Mouse (Mus musculus): ENCODE data around the gene Snrpa. TPM values are rescaled to one million over a fixed set of nuclear protein-coding genes. Genes with fewer than 3 reads are reported as not detected.

The Snrpa gene
- total and polyA plus RNA-seq, 2 experiments from 2014 or later = 60.5 to 79.4 TPM

DNA sequence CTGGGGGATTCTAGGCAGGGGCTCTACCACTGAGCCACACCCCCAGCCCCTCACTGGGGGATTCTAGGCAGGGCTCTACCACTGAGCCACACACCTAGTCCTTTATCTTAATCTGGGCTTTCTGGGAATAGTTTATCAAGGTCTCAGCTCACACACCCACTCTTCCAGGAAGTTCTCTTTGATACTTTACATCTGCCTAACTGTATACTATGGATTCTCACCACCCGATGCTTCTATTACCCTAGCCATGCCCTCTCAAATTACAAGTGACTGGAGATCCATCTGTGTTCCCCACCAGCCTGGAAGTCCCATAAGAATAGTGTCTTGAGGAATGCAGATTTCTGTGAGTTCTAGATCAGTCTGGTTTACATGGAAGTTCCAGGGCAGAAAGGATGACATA is 26.5 kb upstream of the Snrpa start:
- no peaks in the 10 kb centered on the region for H3K27me3 ChIP-seq (ENCODE audit: control insufficient read depth, insufficient read depth, low read length)
- peaks cover 13% of the 10 kb centered on the region for H3K4me1 ChIP-seq (ENCODE audit: control insufficient read depth, insufficient read depth)
- H3K27ac ChIP-seq (ENCODE audit: low read depth) = no peak overlapping the region
- H3K9ac ChIP-seq (replicated peaks; ENCODE audit: low read depth, low read length) = no peak overlapping the region
- WGBS = 68% methylated on average over 1 of the region's 1 CpGs
- ATAC-seq (ENCODE audit: insufficient read depth, low read depth) (no peak), DNase-seq (ENCODE audit: low spot score) (no peak)
- no peak overlapping the region for H3K4me3 ChIP-seq (ENCODE audit: low read depth, low read length)
- H3K4me2 ChIP-seq (ENCODE audit: low read depth, low read length) = no peak overlapping the region
- TF ChIP-seq CTCF (IDR thresholded peaks at IDR 0.05; ENCODE audit: low read depth) (no peak), EP300 (IDR thresholded peaks at IDR 0.05; ENCODE audit: low read depth) (no peak)
- no peaks in the 10 kb centered on the region for H3K9me3 ChIP-seq (replicated peaks; ENCODE audit: control insufficient read depth, low read length)
- peaks cover 14% of the 10 kb centered on the region for H3K36me3 ChIP-seq (replicated peaks; ENCODE audit: control insufficient read depth, insufficient read depth, low read length)

DNA sequence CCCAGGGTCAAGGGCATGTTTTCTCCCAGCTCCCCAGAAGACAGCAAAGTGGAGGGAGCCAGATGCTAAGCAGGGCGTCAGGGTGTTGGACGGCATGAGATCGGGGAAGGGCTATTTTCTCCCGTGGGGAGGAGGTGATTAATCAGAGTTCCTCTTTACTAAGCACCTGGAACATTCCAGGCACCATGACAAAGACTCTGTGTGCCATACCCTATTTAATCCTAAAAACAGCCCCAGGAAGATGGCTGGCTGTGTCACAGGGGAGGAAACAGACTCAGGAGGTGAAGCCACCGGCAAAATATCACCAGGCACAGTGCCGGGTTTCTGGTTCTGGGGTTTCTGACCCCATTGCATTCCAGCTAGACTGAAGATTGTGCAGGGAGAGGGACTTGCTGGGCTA is 25.9 kb upstream of the Snrpa start:
- Histone ChIP-seq H3K9ac (replicated peaks; ENCODE audit: low read depth, low read length) (no peak overlapping the region), H3K27ac (ENCODE audit: low read depth) (no peak overlapping the region), H3K9me3 (replicated peaks; ENCODE audit: control insufficient read depth, low read length) (no peaks in the 10 kb centered on the region), H3K4me1 (ENCODE audit: control insufficient read depth, insufficient read depth) (peaks cover 7% of the 10 kb centered on the region), H3K4me3 (ENCODE audit: low read depth, low read length) (no peak overlapping the region), H3K27me3 (ENCODE audit: control insufficient read depth, insufficient read depth, low read length) (no peaks in the 10 kb centered on the region), H3K4me2 (ENCODE audit: low read depth, low read length) (no peak overlapping the region), H3K36me3 (replicated peaks; ENCODE audit: control insufficient read depth, insufficient read depth, low read length) (peaks cover 19% of the 10 kb centered on the region)
- DNase-seq (ENCODE audit: low spot score) (no peak), ATAC-seq (ENCODE audit: insufficient read depth, low read depth) (no peak)
- 58% methylated on average over 6 of the region's 6 CpGs for WGBS
- TF ChIP-seq CTCF (IDR thresholded peaks at IDR 0.05; ENCODE audit: low read depth) (no peak), EP300 (IDR thresholded peaks at IDR 0.05; ENCODE audit: low read depth) (no peak)

DNA sequence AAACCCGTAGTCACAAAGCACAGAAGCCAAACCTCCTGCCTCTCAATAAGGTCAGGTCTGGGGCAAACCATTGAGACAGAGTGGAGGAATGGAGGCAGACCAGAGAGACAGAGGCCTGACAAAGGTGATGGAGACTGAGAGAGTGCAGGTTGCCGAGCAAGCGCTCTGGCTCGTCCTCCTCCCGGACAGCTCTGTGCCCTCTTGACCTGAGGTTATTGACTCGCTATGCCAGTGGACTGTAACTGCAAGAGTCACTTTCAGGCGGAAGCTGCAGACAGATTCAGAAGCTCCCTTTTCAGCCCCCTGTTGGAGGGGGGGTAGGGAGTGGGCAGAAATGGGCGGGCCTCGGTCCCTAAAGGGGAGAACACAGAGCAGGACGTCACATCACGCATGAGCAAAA is 23.9 kb upstream of the Snrpa start:
- ATAC-seq (ENCODE audit: insufficient read depth, low read depth) (no peak), DNase-seq (ENCODE audit: low spot score) (no peak)
- Histone ChIP-seq H3K4me3 (ENCODE audit: low read depth, low read length) (no peak overlapping the region), H3K36me3 (replicated peaks; ENCODE audit: control insufficient read depth, insufficient read depth, low read length) (peaks cover 36% of the 10 kb centered on the region), H3K27me3 (ENCODE audit: control insufficient read depth, insufficient read depth, low read length) (no peaks in the 10 kb centered on the region), H3K27ac (ENCODE audit: low read depth) (no peak overlapping the region), H3K4me2 (ENCODE audit: low read depth, low read length) (no peak overlapping the region), H3K9me3 (replicated peaks; ENCODE audit: control insufficient read depth, low read length) (no peaks in the 10 kb centered on the region), H3K9ac (replicated peaks; ENCODE audit: low read depth, low read length) (no peak overlapping the region), H3K4me1 (ENCODE audit: control insufficient read depth, insufficient read depth) (no peaks in the 10 kb centered on the region)
- WGBS = 89% methylated on average over 11 of the region's 11 CpGs
- TF ChIP-seq CTCF (IDR thresholded peaks at IDR 0.05; ENCODE audit: low read depth) = no peak
- TF ChIP-seq EP300 (IDR thresholded peaks at IDR 0.05; ENCODE audit: low read depth) = no peak

DNA sequence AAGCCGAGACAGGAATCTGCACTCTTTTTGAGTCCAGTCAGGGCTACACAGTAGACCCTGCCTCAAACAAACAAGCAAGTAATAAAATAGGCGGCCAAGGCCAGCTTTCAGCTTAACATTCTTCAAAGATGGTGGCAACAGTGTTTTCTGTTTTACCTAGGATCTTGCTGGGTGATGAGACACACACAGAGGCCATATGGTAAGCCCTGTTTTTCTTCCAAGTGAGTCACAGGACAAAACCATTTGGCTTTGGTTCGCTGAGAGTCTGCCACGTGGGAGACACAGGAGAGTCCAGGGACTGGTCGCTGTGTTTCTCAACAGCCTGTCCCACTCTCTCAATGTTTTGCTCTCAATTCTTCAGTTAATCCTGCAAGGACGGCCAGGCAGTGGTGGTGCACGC is 22.5 kb upstream of the Snrpa start:
- no peak for DNase-seq (ENCODE audit: low spot score)
- 80% methylated on average over 7 of the region's 7 CpGs for WGBS
- Histone ChIP-seq H3K36me3 (replicated peaks; ENCODE audit: control insufficient read depth, insufficient read depth, low read length) (peaks cover 45% of the 10 kb centered on the region), H3K4me1 (ENCODE audit: control insufficient read depth, insufficient read depth) (no peaks in the 10 kb centered on the region), H3K27ac (ENCODE audit: low read depth) (no peak overlapping the region), H3K9ac (replicated peaks; ENCODE audit: low read depth, low read length) (no peak overlapping the region), H3K27me3 (ENCODE audit: control insufficient read depth, insufficient read depth, low read length) (no peaks in the 10 kb centered on the region), H3K4me2 (ENCODE audit: low read depth, low read length) (no peak overlapping the region), H3K9me3 (replicated peaks; ENCODE audit: control insufficient read depth, low read length) (no peaks in the 10 kb centered on the region), H3K4me3 (ENCODE audit: low read depth, low read length) (no peak overlapping the region)
- no peak for ATAC-seq (ENCODE audit: insufficient read depth, low read depth)
- no peak for TF ChIP-seq EP300 (IDR thresholded peaks at IDR 0.05; ENCODE audit: low read depth)
- no peak for TF ChIP-seq CTCF (IDR thresholded peaks at IDR 0.05; ENCODE audit: low read depth)

DNA sequence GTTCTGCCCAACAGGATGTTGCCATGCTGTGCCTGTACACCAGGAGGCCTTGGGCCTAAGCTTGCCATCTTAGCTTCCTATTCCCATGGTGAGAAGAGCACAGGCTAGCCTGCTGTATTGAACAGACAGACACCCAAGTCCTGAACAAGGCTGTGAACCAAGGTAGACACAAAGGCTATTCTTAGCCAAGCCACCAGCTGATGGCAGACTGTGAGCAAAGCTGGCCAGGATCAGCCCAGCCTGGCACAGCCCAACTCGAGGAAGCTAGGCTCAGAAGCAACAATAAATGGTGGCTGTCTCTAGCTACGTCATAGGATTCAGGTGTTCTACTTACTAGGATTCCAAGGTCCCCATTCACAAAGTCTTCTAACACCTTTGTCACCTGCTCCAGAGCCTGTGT is 16.6 kb upstream of the Snrpa start:
- no peak for TF ChIP-seq EP300 (IDR thresholded peaks at IDR 0.05; ENCODE audit: low read depth)
- no peak for TF ChIP-seq CTCF (IDR thresholded peaks at IDR 0.05; ENCODE audit: low read depth)
- Histone ChIP-seq H3K4me3 (ENCODE audit: low read depth, low read length) (no peak overlapping the region), H3K9me3 (replicated peaks; ENCODE audit: control insufficient read depth, low read length) (no peaks in the 10 kb centered on the region), H3K9ac (replicated peaks; ENCODE audit: low read depth, low read length) (no peak overlapping the region), H3K36me3 (replicated peaks; ENCODE audit: control insufficient read depth, insufficient read depth, low read length) (peaks cover 72% of the 10 kb centered on the region), H3K27me3 (ENCODE audit: control insufficient read depth, insufficient read depth, low read length) (no peaks in the 10 kb centered on the region), H3K27ac (ENCODE audit: low read depth) (no peak overlapping the region), H3K4me2 (ENCODE audit: low read depth, low read length) (no peak overlapping the region), H3K4me1 (ENCODE audit: control insufficient read depth, insufficient read depth) (no peaks in the 10 kb centered on the region)
- no peak for ATAC-seq (ENCODE audit: insufficient read depth, low read depth)
- 72% methylated on average over 2 of the region's 2 CpGs for WGBS
- DNase-seq (ENCODE audit: low spot score) = no peak

DNA sequence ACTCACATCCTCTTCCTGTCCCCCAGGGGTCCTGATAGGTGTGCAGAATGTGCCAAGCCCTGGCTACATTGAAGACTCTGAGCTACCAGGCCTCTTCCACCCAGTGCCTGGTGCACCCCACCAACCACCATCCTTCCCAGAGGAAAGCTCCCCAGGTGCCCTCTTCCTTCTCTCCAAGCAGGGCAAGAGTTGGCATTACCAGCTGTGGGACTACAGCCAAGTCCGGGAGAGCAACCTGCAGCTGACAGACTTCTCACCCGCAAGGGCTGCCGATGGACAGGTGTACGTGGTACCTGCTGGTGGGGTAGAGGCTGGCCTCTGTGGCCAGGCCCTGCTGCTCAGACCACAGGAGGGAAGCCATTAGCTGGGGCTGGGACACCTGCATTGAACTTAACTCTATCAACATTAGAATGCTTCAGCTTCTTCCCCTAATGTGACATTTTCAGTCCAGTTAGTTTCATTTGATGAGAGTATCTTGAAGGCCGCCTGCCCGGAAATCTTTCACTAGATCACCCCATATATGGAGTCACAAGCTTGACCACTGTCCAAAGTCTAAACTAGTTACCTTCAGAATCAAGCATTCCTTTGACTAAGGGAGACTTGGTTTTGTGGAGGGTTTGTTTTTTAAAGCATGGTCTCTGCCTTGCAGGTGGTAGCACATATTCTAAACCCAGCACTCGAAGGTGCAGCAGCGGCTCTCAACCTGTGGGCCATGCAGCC is 7.8 kb upstream of the Snrpa start:
- Histone ChIP-seq H3K27me3 (ENCODE audit: control insufficient read depth, insufficient read depth, low read length) (no peaks in the 10 kb centered on the region), H3K4me3 (ENCODE audit: low read depth, low read length) (no peak overlapping the region), H3K9ac (replicated peaks; ENCODE audit: low read depth, low read length) (no peak overlapping the region), H3K9me3 (replicated peaks; ENCODE audit: control insufficient read depth, low read length) (no peaks in the 10 kb centered on the region), H3K36me3 (replicated peaks; ENCODE audit: control insufficient read depth, insufficient read depth, low read length) (peaks cover 44% of the 10 kb centered on the region), H3K4me2 (ENCODE audit: low read depth, low read length) (no peak overlapping the region), H3K4me1 (ENCODE audit: control insufficient read depth, insufficient read depth) (no peaks in the 10 kb centered on the region), H3K27ac (ENCODE audit: low read depth) (no peak overlapping the region)
- 94% methylated on average over 8 of the region's 8 CpGs for WGBS
- no peak for TF ChIP-seq CTCF (IDR thresholded peaks at IDR 0.05; ENCODE audit: low read depth)
- no peak for TF ChIP-seq EP300 (IDR thresholded peaks at IDR 0.05; ENCODE audit: low read depth)
- DNase-seq (ENCODE audit: low spot score) (no peak), ATAC-seq (ENCODE audit: insufficient read depth, low read depth) (no peak)
